Mouse (Mus musculus) limb, embryonic 13.5 days (tissue): Measurements from ENCODE around the gene Esyt3. TPM values are rescaled to one million over a fixed set of nuclear protein-coding genes. Genes with fewer than 3 reads are reported as not detected.

Experiments used
- polyA plus RNA-seq: library from polyadenylated mRNA; unstranded; fragments of >200 nt; fragmentation: Nextera tagmentation; extraction: Ambion mirVana; gene quantifications from 2 replicates; pipeline ENCODE4 v1.2.1, GENCODE M21; 2015

Gene Esyt3
- polyA plus RNA-seq, 1 experiment from 2014 or later: 0.60 TPM

Other genes starting within 250 kb of the Esyt3 start
- 1.0 and 1.2 TPM in 2 replicates for gene Pik3cb, start 217.9 kb downstream of the Esyt3 start, polyA plus RNA-seq
- not detected in 2 replicates for gene Faiml, start 121.3 kb downstream of the Esyt3 start, polyA plus RNA-seq
- 41.9 and 42.0 TPM in 2 replicates for gene Cep70, start 115.2 kb downstream of the Esyt3 start, polyA plus RNA-seq
- 25.8 and 29.6 TPM in 2 replicates for gene Mras, start 78.8 kb upstream of the Esyt3 start, polyA plus RNA-seq
- not detected in 2 replicates for gene Nme9, start 92.9 kb upstream of the Esyt3 start, polyA plus RNA-seq
- gene Armc8, start 210.3 kb upstream of the Esyt3 start, polyA plus RNA-seq: 21.0 and 23.7 TPM in 2 replicates
- gene Dbr1, start 217.2 kb upstream of the Esyt3 start, polyA plus RNA-seq: 30.1 and 30.8 TPM in 2 replicates